Mouse (Mus musculus): Measurements from ENCODE around the gene Renbp. TPM values are rescaled to one million over a fixed set of nuclear protein-coding genes. Genes with fewer than 3 reads are reported as not detected.

Renbp gene
- polyA plus RNA-seq, 1 experiment from 2014 or later, result 49.5 TPM

GRCm38 (mm10) chrX:73954988-73955387, 24.3 kb upstream of the Renbp start:
- H3K4me1 ChIP-seq, result no peaks in the 10 kb centered on the region
- H3K27me3 ChIP-seq (replicated peaks), result no peaks in the 10 kb centered on the region
- no peaks in the 10 kb centered on the region for H3K9me3 ChIP-seq
- ATAC-seq (ENCODE audit: insufficient read depth, low FRiP score, low read depth), result no peak
- peaks cover 24% of the 10 kb centered on the region for H3K36me3 ChIP-seq
- H3K4me3 ChIP-seq (replicated peaks), result no peak overlapping the region
- H3K27ac ChIP-seq, result no peak overlapping the region
- H3K9ac ChIP-seq, result no peak overlapping the region
- 94% methylated on average over 6 of the region's 6 CpGs for WGBS
- no peak overlapping the region for H3K4me2 ChIP-seq

- Histone ChIP-seq H3K4me1 (no peaks in the 10 kb centered on the region), H3K27me3 (replicated peaks) (no peaks in the 10 kb centered on the region), H3K4me2 (no peak overlapping the region), H3K4me3 (replicated peaks) (no peak overlapping the region), H3K27ac (no peak overlapping the region), H3K36me3 (peaks cover 23% of the 10 kb centered on the region), H3K9me3 (no peaks in the 10 kb centered on the region), H3K9ac (no peak overlapping the region)
- WGBS, result 83% methylated on average over 5 of the region's 5 CpGs
- no peak for ATAC-seq (ENCODE audit: insufficient read depth, low FRiP score, low read depth)
Measured at GRCm38 (mm10) chrX:73952603-73953002, 22.0 kb upstream of the Renbp start.

GRCm38 (mm10) chrX:73949341-73949740, 18.7 kb upstream of the Renbp start:
- Histone ChIP-seq H3K9ac (no peak overlapping the region), H3K27me3 (replicated peaks) (no peaks in the 10 kb centered on the region), H3K9me3 (no peaks in the 10 kb centered on the region), H3K4me2 (no peak overlapping the region), H3K4me3 (replicated peaks) (no peak overlapping the region), H3K4me1 (no peaks in the 10 kb centered on the region), H3K27ac (no peak overlapping the region), H3K36me3 (peaks cover 24% of the 10 kb centered on the region)
- WGBS, result 87% methylated on average over 10 of the region's 10 CpGs
- ATAC-seq (ENCODE audit: insufficient read depth, low FRiP score, low read depth), result no peak

GRCm38 (mm10) chrX:73948647-73949046, 18.0 kb upstream of the Renbp start:
- 30% methylated on average over 4 of the region's 4 CpGs for WGBS
- no peaks in the 10 kb centered on the region for H3K9me3 ChIP-seq
- H3K4me2 ChIP-seq, result no peak overlapping the region
- no peak overlapping the region for H3K27ac ChIP-seq
- H3K4me1 ChIP-seq, result no peaks in the 10 kb centered on the region
- ATAC-seq (ENCODE audit: insufficient read depth, low FRiP score, low read depth), result peak; percentile 11; the same call in 1 of the 2 replicates
- H3K9ac ChIP-seq, result no peak overlapping the region
- no peaks in the 10 kb centered on the region for H3K27me3 ChIP-seq (replicated peaks)
- no peak overlapping the region for H3K4me3 ChIP-seq (replicated peaks)
- H3K36me3 ChIP-seq, result peaks cover 24% of the 10 kb centered on the region

- ATAC-seq (ENCODE audit: insufficient read depth, low FRiP score, low read depth), result no peak
- Histone ChIP-seq H3K36me3 (peaks cover 25% of the 10 kb centered on the region), H3K9ac (no peak overlapping the region)
Measured at GRCm38 (mm10) chrX:73946896-73947295, 16.2 kb upstream of the Renbp start.

GRCm38 (mm10) chrX:73942294-73942693, 11.6 kb upstream of the Renbp start:
- Histone ChIP-seq H3K36me3 (peaks cover 14% of the 10 kb centered on the region), H3K4me1 (no peaks in the 10 kb centered on the region), H3K4me3 (replicated peaks) (no peak overlapping the region), H3K9me3 (no peaks in the 10 kb centered on the region), H3K4me2 (no peak overlapping the region), H3K27me3 (replicated peaks) (no peaks in the 10 kb centered on the region), H3K27ac (no peak overlapping the region), H3K9ac (no peak overlapping the region)
- ATAC-seq (ENCODE audit: insufficient read depth, low FRiP score, low read depth), result no peak
- 66% methylated on average over 2 of the region's 2 CpGs for WGBS

More at GRCm38 (mm10) chrX:73946896-73947295, 16.2 kb upstream of the Renbp start:
- Histone ChIP-seq H3K4me1 (no peaks in the 10 kb centered on the region), H3K27ac (no peak overlapping the region), H3K9me3 (no peaks in the 10 kb centered on the region), H3K4me3 (replicated peaks) (no peak overlapping the region), H3K27me3 (replicated peaks) (no peaks in the 10 kb centered on the region), H3K4me2 (no peak overlapping the region)
- WGBS, result 78% methylated on average over 6 of the region's 6 CpGs

- no peak for ATAC-seq (ENCODE audit: insufficient read depth, low FRiP score, low read depth)
Measured at GRCm38 (mm10) chrX:73941860-73942259, 11.2 kb upstream of the Renbp start.

GRCm38 (mm10) chrX:73931871-73932270, 1.2 kb upstream of the Renbp start:
- no peak overlapping the region for H3K4me3 ChIP-seq (replicated peaks)
- no peak overlapping the region for H3K27ac ChIP-seq
- no peaks in the 10 kb centered on the region for H3K9me3 ChIP-seq
- no peak overlapping the region for H3K9ac ChIP-seq
- 63% methylated on average over 2 of the region's 2 CpGs for WGBS
- no peak overlapping the region for H3K4me2 ChIP-seq
- no peak for ATAC-seq (ENCODE audit: insufficient read depth, low FRiP score, low read depth)
- H3K4me1 ChIP-seq, result no peaks in the 10 kb centered on the region
- H3K27me3 ChIP-seq (replicated peaks), result no peaks in the 10 kb centered on the region
- H3K36me3 ChIP-seq, result no peaks in the 10 kb centered on the region

More at GRCm38 (mm10) chrX:73941860-73942259, 11.2 kb upstream of the Renbp start:
- Histone ChIP-seq H3K36me3 (peaks cover 14% of the 10 kb centered on the region), H3K4me2 (no peak overlapping the region), H3K27me3 (replicated peaks) (no peaks in the 10 kb centered on the region), H3K4me1 (no peaks in the 10 kb centered on the region), H3K27ac (no peak overlapping the region), H3K9me3 (no peaks in the 10 kb centered on the region), H3K9ac (no peak overlapping the region), H3K4me3 (replicated peaks) (no peak overlapping the region)
- WGBS, result 70% methylated on average over 2 of the region's 2 CpGs

GRCm38 (mm10) chrX:73922550-73922882, 8.1 kb downstream of the Renbp start:
- peak overlapping the region; percentile 66 for H3K4me2 ChIP-seq
- H3K9ac ChIP-seq, result no peak overlapping the region
- no peak for ATAC-seq (ENCODE audit: insufficient read depth, low FRiP score, low read depth)
- WGBS, result 71% methylated on average over 8 of the region's 8 CpGs
- H3K9me3 ChIP-seq, result no peaks in the 10 kb centered on the region
- no peaks in the 10 kb centered on the region for H3K4me1 ChIP-seq
- H3K4me3 ChIP-seq (replicated peaks), result peak overlapping the region; percentile 57
- H3K36me3 ChIP-seq, result no peaks in the 10 kb centered on the region
- H3K27ac ChIP-seq, result peak overlapping the region; percentile 80; the same call in 1 of the 2 replicates
- no peaks in the 10 kb centered on the region for H3K27me3 ChIP-seq (replicated peaks)

GRCm38 (mm10) chrX:73921823-73922549, 8.7 kb downstream of the Renbp start, which contains the start of the genes Arhgap4 and Naa10:
Arhgap4 (minus strand) TSS chrX:73921870.
Naa10 (minus strand) TSS chrX:73921944.
- no peaks in the 10 kb centered on the region for H3K27me3 ChIP-seq (replicated peaks)
- no peaks in the 10 kb centered on the region for H3K4me1 ChIP-seq
- H3K9ac ChIP-seq, result peak within 1 kb of the TSS; percentile 44
- 22% methylated on average over 43 of the region's 43 CpGs for WGBS
- no peaks in the 10 kb centered on the region for H3K9me3 ChIP-seq
- peak within 1 kb of the TSS; percentile 57 for H3K4me3 ChIP-seq (replicated peaks)
- ATAC-seq (ENCODE audit: insufficient read depth, low FRiP score, low read depth), result peak; percentile 98
- peak within 1 kb of the TSS; percentile 80 for H3K27ac ChIP-seq
- peak within 1 kb of the TSS; percentile 66 for H3K4me2 ChIP-seq
- no peaks in the 10 kb centered on the region for H3K36me3 ChIP-seq

GRCm38 (mm10) chrX:73921285-73921822, 9.3 kb downstream of the Renbp start:
- ATAC-seq (ENCODE audit: insufficient read depth, low FRiP score, low read depth), result peak; percentile 24
- no peaks in the 10 kb centered on the region for H3K4me1 ChIP-seq
- H3K27me3 ChIP-seq (replicated peaks), result no peaks in the 10 kb centered on the region
- peak overlapping the region; percentile 57 for H3K4me3 ChIP-seq (replicated peaks)
- H3K27ac ChIP-seq, result peak overlapping the region; percentile 74
- no peaks in the 10 kb centered on the region for H3K9me3 ChIP-seq
- peak overlapping the region; percentile 44 for H3K9ac ChIP-seq
- no peaks in the 10 kb centered on the region for H3K36me3 ChIP-seq
- H3K4me2 ChIP-seq, result peak overlapping the region; percentile 56
- 20% methylated on average over 34 of the region's 34 CpGs for WGBS

GRCm38 (mm10) chrX:73918631-73919030, 12.0 kb downstream of the Renbp start:
- H3K4me3 ChIP-seq (replicated peaks), result no peak overlapping the region
- no peak for ATAC-seq (ENCODE audit: insufficient read depth, low FRiP score, low read depth)
- no peaks in the 10 kb centered on the region for H3K36me3 ChIP-seq
- no peak overlapping the region for H3K9ac ChIP-seq
- no peak overlapping the region for H3K4me2 ChIP-seq
- no peaks in the 10 kb centered on the region for H3K4me1 ChIP-seq
- WGBS, result 86% methylated on average over 5 of the region's 5 CpGs
- H3K9me3 ChIP-seq, result no peaks in the 10 kb centered on the region
- no peak overlapping the region for H3K27ac ChIP-seq
- no peaks in the 10 kb centered on the region for H3K27me3 ChIP-seq (replicated peaks)
